Mouse (Mus musculus) midbrain, postnatal 0 days (tissue): ENCODE measurements around the gene Hmgb2. TPM values are rescaled to one million over a fixed set of nuclear protein-coding genes. Genes with fewer than 3 reads are reported as not detected.

Experiments used
- ATAC-seq: fragments of 200-750 bp; cut with Nextera tagmentation; 2 replicates; pipeline ENCODE4 v1.8.0; 2017; ENCODE audit warnings: moderate number of reproducible peaks, mild to moderate bottlenecking, moderate TSS enrichment, moderate library complexity; ENCODE audit not compliant: low FRiP score
- DNase-seq: peaks from one replicate; pipeline ENCODE4 v3.0.0-alpha.2; 2015; ENCODE audit warnings: low spot score
- H3K27ac ChIP-seq: fragments of 300-500 bp; sonication (generic); 2 replicates; pipeline ENCODE4 v1.5.1; 2014; ENCODE audit warnings: low read depth, mild to moderate bottlenecking, low read length, mixed read lengths
- H3K27me3 ChIP-seq: fragments of 300-500 bp; sonication (generic); 2 replicates; pipeline ENCODE4 v1.6.1; 2014; ENCODE audit warnings: low read length, control low read depth, mixed read lengths; ENCODE audit not compliant: insufficient read depth
- H3K36me3 ChIP-seq: fragments of 300-500 bp; sonication (generic); 2 replicates; pipeline ENCODE4 v1.6.1; 2014; ENCODE audit warnings: low read length, control low read depth, mixed read lengths; ENCODE audit not compliant: insufficient read depth
- H3K4me1 ChIP-seq: fragments of 300-500 bp; sonication (generic); 2 replicates; pipeline ENCODE4 v1.6.1; 2014; ENCODE audit warnings: mild to moderate bottlenecking, control low read depth, antibody characterized with exemption, low read length, mixed read lengths; ENCODE audit not compliant: insufficient read depth
- H3K4me2 ChIP-seq: fragments of 300-500 bp; sonication (generic); 2 replicates; pipeline ENCODE4 v1.6.1; 2014; ENCODE audit warnings: low read depth, mild to moderate bottlenecking, low read length, mixed read lengths; ENCODE audit not compliant: poor library complexity, severe bottlenecking
- H3K4me3 ChIP-seq: fragments of 300-500 bp; sonication (generic); 2 replicates; pipeline ENCODE4 v1.5.1; 2014; ENCODE audit warnings: low read depth, mild to moderate bottlenecking, low read length, moderate library complexity
- H3K9ac ChIP-seq: fragments of 300-500 bp; sonication (generic); replicated peaks from 2 replicates; pipeline ENCODE4 v1.6.1; 2014; ENCODE audit warnings: mild to moderate bottlenecking, low read length, moderate library complexity, mixed read lengths; ENCODE audit not compliant: poor library complexity, severe bottlenecking
- H3K9me3 ChIP-seq: fragments of 300-500 bp; sonication (generic); 2 replicates; pipeline ENCODE4 v1.6.1; 2016; ENCODE audit warnings: low read length, control low read depth
- CTCF ChIP-seq: IDR thresholded peaks from 2 replicates; pipeline ENCODE4 v1.5.1; 2016; ENCODE audit warnings: antibody characterized with exemption, mild to moderate bottlenecking
- WGBS: fragments of 180-500 bp; shearing (Covaris S2); extraction: QIAGEN DNeasy Blood & Tissue Kit; methylation state at CpG from one replicate; pipeline ENCODE4 v1.1.7; 2014; 5-methylcytosine and 5-hydroxymethylcytosine counted together
- polyA plus RNA-seq: library from polyadenylated mRNA; unstranded; fragments of >200 nt; fragmentation: Nextera tagmentation; extraction: Ambion mirVana; gene quantifications from 2 replicates; pipeline ENCODE4 v1.2.1, GENCODE M21; 2015
- total RNA-seq: library from RNA; depleted of rRNA; stranded (reverse); fragments of >200 nt; gene quantifications from 2 replicates; pipeline ENCODE4 v1.2.3, GENCODE M21; 2014

Gene Hmgb2
- total and polyA plus RNA-seq, 2 experiments from 2014 or later: 11.2 to 50.4 TPM

GRCm38 (mm10) chr8:57478406-57478805 is 33.3 kb upstream of the Hmgb2 start:
- Histone ChIP-seq H3K36me3 (no peaks in the 10 kb centered on the region), H3K9me3 (no peaks in the 10 kb centered on the region), H3K9ac (no peak overlapping the region), H3K4me1 (no peaks in the 10 kb centered on the region), H3K27ac (no peak overlapping the region), H3K27me3 (no peaks in the 10 kb centered on the region), H3K4me2 (no peak overlapping the region), H3K4me3 (no peak overlapping the region)
- ATAC-seq: no peak
- TF ChIP-seq CTCF: no peak
- no peak for DNase-seq
- 75% methylated on average over 3 of the region's 3 CpGs for WGBS

DNA sequence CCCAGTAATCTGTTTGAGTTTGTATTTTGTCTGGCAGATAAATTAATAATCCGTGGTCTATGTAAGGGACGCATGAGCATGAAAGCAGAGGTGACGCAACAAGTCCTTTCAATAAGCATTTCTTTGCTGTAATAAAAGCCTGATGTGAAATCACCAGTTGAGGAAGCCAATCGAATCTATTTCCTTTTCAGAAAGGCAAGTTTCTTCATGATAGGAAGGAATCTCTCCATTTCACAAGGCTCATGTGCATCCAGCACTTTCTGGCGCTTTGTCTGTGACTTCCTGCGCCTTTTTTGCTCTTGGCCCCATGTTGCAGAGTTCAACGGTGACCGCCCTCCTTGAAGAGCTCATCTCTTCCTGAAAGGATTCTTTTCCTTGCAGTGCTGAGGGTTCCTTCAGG is 32.0 kb upstream of the Hmgb2 start:
- no peak for DNase-seq
- no peak overlapping the region for H3K4me3 ChIP-seq
- H3K9ac ChIP-seq: no peak overlapping the region
- ATAC-seq: no peak
- no peaks in the 10 kb centered on the region for H3K27me3 ChIP-seq
- H3K4me1 ChIP-seq: no peaks in the 10 kb centered on the region
- WGBS: 94% methylated on average over 8 of the region's 8 CpGs
- no peak for TF ChIP-seq CTCF
- no peaks in the 10 kb centered on the region for H3K9me3 ChIP-seq
- no peak overlapping the region for H3K27ac ChIP-seq
- no peaks in the 10 kb centered on the region for H3K36me3 ChIP-seq
- H3K4me2 ChIP-seq: no peak overlapping the region

- Histone ChIP-seq H3K4me2 (no peak overlapping the region), H3K9me3 (no peaks in the 10 kb centered on the region), H3K4me1 (0 out of 2 replicates have a peak, but pooled peaks cover 2% of the 10 kb centered on the region), H3K27me3 (no peaks in the 10 kb centered on the region), H3K9ac (no peak overlapping the region), H3K4me3 (no peak overlapping the region), H3K36me3 (no peaks in the 10 kb centered on the region), H3K27ac (no peak overlapping the region)
- 84% methylated on average over 4 of the region's 4 CpGs for WGBS
- ATAC-seq (no peak), DNase-seq (no peak)
- no peak for TF ChIP-seq CTCF
Observed at GRCm38 (mm10) chr8:57480606-57481005, 31.1 kb upstream of the Hmgb2 start.

GRCm38 (mm10) chr8:57486491-57487440 is 24.9 kb upstream of the Hmgb2 start:
- H3K27me3 ChIP-seq: no peaks in the 10 kb centered on the region
- H3K4me3 ChIP-seq: peak overlapping the region; percentile 87
- DNase-seq: peak; percentile 53
- whole genome bisulfite sequencing: under 1% methylated on average over 54 of the region's 54 CpGs
- H3K9ac ChIP-seq: peak overlapping the region; percentile 74
- H3K36me3 ChIP-seq: no peaks in the 10 kb centered on the region
- no peaks in the 10 kb centered on the region for H3K9me3 ChIP-seq
- H3K4me1 ChIP-seq: 0 out of 2 replicates have a peak, but pooled peaks cover 2% of the 10 kb centered on the region
- peak overlapping the region; percentile 77 for H3K4me2 ChIP-seq
- H3K27ac ChIP-seq: peak overlapping the region; percentile 79
- 0 out of 2 replicates have a peak, but pooled peaks have one; percentile 9 for TF ChIP-seq CTCF
- peak; percentile 73 for ATAC-seq

DNA sequence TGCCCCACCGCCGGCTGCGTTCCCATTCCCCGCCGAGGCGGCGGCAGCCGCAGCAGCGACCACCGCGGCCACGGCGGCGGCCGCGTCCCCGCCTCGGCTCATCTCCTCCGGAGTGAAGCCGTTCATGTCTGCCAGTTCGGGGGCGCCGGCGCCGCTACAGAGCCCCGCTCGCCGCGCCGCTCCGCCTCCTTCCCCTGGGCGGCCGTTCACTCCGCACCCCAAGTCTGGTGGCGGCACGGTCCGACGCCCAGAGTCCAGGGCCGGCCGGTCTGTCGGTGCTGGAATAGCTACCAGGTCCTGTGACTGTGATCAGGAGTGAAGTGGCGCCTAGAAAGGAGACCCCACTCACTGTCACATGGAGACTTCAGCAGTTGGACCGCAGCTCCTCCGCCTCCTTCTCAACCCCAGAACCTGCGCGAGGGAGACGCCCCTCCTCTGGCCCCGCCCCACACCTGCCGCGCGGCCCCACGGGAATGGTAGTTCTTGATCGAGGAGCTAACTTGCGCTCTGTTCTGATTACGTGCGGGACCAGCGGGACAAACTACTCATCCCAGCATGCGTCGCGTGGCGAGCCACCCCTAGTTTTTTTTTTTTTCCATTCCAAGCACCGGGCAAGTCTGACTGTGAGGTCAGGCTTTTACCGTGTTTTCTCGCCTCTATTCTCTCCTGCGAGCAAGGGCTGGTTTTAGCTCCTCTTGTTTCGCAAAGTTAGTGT is 24.1 kb upstream of the Hmgb2 start, which contains the start of gene Sap30:
Sap30 (minus strand) TSS at position 420 of the 715 bp plus-strand sequence.
- Histone ChIP-seq H3K9ac (peak within 1 kb of the TSS; percentile 74), H3K27me3 (no peaks in the 10 kb centered on the region), H3K4me2 (peak within 1 kb of the TSS; percentile 77), H3K4me1 (0 out of 2 replicates have a peak, but pooled peaks cover 2% of the 10 kb centered on the region), H3K36me3 (no peaks in the 10 kb centered on the region), H3K27ac (peak within 1 kb of the TSS; percentile 79), H3K9me3 (no peaks in the 10 kb centered on the region), H3K4me3 (peak within 1 kb of the TSS; percentile 87)
- ATAC-seq: peak; percentile 97
- under 1% methylated on average over 65 of the region's 66 CpGs for WGBS
- DNase-seq: peak; percentile 99
- no peak for TF ChIP-seq CTCF
